Mouse (Mus musculus): ENCODE data around the gene Gadd45b.

GRCm38 (mm10) chr10:80896581-80897485 is 33.0 kb upstream of the Gadd45b start:
- TF ChIP-seq EP300 (IDR thresholded peaks at IDR 0.05; ENCODE audit: low read depth) (no peak), CTCF (IDR thresholded peaks at IDR 0.05; ENCODE audit: low read depth) (no peak)

Data from heart, postnatal 0 days (tissue).